Mouse (Mus musculus): ENCODE data around the gene Apof. TPM values are rescaled to one million over a fixed set of nuclear protein-coding genes. Genes with fewer than 3 reads are reported as not detected.
A peak's percentile ranks its signal among the peaks of the same experiment; 100 is the strongest.

Apof gene
- total RNA-seq, 2 experiments from 2014 or later, result 78.0 to 183 TPM

- no peak for DNase-seq
Measured at GRCm38 (mm10) chr10:128298702-128299171, 30.3 kb downstream of the Apof start, which contains the start of gene Il23a. Gene Il23a, minus strand, starts transcription at chr10:128298752.

DNA sequence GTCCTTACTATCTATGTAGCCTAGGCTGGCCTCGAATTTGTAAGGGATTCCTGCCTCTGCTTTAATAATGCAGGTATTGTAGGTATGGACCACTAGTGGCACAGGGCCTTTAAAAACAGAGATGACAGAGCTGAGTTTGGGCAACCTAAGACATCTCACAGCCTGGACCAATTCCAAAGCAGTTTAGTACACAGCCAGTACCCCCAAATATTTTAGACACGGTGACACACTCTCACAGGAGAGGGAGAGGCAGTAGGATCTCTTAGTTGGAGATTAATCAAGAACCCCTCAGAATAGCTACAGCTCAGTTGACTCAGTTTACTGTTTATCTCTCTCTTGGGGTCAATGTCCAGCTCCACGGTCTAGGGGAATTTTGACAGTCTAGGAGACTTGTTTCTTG lies 33.9 kb downstream of the Apof start:
- DNase-seq, result no peak

GRCm38 (mm10) chr10:128302785-128303125 lies 34.3 kb downstream of the Apof start:
- DNase-seq, result no peak

DNA sequence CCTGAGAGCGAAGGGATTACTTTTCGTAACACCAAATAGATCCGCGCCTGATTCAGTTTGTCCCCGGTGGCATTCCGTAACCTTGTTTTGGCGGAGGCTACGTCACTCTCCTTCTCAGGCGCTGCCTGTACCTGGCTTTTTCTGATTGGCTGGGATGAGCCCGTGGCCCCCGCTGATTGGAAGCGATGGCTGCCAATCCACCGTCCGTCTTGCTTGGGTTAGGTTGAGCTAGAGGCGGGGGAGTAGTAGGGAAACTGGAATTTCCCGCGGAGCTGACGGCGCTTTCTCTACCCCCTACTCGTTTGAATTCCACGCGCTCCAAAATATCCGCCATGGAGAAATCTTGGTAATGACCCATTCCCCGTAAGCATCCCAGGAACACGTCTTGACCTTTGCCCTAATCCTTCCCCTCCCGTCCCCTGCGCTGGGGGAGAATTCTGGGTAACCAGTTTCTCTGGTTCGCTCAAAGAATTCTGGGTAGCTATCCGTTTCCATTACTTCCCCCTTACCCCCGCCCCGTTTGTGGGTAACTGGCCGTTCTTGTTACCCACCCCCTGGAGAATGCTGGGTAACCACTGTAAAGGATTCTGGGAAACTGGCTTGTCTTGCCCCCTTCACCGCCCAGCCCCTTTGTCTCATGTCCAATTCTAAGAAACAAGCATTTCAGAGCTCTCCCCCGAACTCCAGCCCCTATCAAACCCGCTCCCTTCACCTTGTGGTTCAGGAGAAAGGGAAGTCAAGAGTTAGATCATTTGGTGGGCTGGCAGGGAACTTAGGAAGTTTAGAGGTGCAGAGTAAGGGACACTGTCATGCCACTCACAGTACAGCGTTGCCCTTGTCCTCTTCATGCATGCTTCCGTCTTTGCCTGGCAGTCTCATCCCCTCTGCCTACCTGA lies 34.9 kb downstream of the Apof start, which contains the start of gene Pan2:
Gene Pan2, plus strand, starts transcription at position 210 of the 896 bp plus-strand sequence.
- peak; percentile 99 for DNase-seq

DNA sequence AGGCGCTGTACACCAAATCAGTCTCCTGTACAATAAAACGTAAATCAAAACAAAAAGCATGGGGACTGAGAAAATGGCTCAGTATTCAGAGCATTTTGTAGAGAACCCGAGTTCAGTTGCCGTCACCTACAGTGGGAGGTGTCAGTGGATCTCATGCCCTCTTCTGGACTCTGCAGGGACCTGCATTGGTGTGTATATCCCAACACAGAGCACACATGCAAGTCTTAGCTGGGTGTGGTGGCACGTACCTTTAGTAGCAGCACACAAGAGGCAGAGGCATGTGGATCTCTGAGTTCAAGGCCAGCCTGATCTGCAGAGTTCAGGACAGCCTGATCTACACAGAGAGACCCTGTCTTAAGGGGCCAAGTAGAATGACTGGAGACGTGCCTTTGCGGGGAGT lies 41.2 kb downstream of the Apof start:
- DNase-seq, result peak; percentile 16

DNA sequence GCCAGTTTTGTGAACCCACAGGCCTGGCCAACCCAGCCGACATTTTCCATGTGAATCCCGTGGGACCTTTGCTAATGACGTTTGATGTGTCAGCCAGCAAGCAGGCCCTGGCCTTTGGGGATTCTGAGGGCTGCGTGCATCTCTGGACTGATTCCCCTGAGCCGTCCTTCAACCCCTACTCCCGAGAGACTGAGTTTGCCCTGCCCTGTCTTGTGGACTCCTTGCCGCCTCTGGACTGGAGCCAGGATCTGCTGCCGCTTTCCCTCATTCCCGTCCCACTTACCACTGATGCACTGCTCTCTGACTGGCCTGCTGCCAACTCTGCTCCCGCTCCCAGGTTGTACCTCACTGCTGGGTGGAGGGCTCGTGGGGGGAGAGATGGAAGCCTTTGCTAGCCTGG lies 41.7 kb downstream of the Apof start:
- peak; percentile 83 for DNase-seq

DNA sequence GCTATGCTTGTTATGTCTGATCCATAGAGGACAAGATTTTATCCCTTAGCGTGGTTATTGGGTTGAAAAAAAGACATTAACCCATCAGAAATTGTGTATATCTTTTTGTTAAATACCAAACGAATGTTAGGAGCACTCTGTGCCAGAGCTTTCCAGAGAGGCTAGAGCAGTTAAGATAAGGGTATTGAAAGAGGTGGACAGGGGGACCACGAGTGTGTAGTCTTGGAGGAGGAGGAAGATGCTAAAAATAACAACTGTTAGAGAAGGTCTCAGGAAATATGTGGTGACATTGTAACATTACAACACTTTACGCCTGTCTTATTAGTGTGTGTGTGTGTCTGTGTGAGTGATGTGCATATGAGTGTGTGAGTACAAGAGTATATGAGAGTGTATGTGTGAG lies 42.4 kb downstream of the Apof start:
- DNase-seq, result no peak

- no peak for DNase-seq
Measured at GRCm38 (mm10) chr10:128315578-128315977, 47.1 kb downstream of the Apof start.

Other genes starting within 250 kb of the Apof start
- 100 to 1,000 TPM; 694 to 716 TPM for gene Naca, start 233.1 kb upstream of the Apof start, total RNA-seq (2021)
- 100 to 1,000 TPM; 138 to 142 TPM for gene Ptges3, start 209.7 kb upstream of the Apof start, total RNA-seq (2021)
- 1,000 to 10,000 TPM; 4,995 to 5,524 TPM for gene Atp5b, start 185.4 kb upstream of the Apof start, total RNA-seq (2021)
- gene Baz2a, start 177.1 kb upstream of the Apof start, total RNA-seq (2021), result 10 to 100 TPM; 37.1 to 51.9 TPM
- 10 to 100 TPM; 65.3 to 74.8 TPM for gene Rbms2, start 88.4 kb upstream of the Apof start, total RNA-seq (2021)
- 10 to 100 TPM; 12.8 to 22.3 TPM for gene Gls2, start 74.2 kb upstream of the Apof start, total RNA-seq (2021)
- 10 to 100 TPM; 21.6 to 27.3 TPM for gene Spryd4, start 56.9 kb upstream of the Apof start, total RNA-seq (2021)
- not detected for gene Mip, start 42.8 kb upstream of the Apof start, total RNA-seq (2021)
- gene Timeless, start 36.6 kb upstream of the Apof start, total RNA-seq (2021), result 10 to 100 TPM; 16.4 to 21.9 TPM
- gene Apon, start 14.6 kb upstream of the Apof start, total RNA-seq (2021), result 10 to 100 TPM in 1 of 2 experiments, 1 to 10 TPM in 1; 7.4 to 17.5 TPM
- 10 to 100 TPM; 17.4 to 27.5 TPM for gene Stat2, start 1.9 kb downstream of the Apof start, total RNA-seq (2021)
- under 1 TPM in 1 of 2 experiments, not detected in 1; 0.27 TPM for gene Il23a, start 30.1 kb downstream of the Apof start, total RNA-seq (2021)
- gene Pan2, start 34.7 kb downstream of the Apof start, total RNA-seq (2021), result 10 to 100 TPM; 24.0 to 32.8 TPM
- gene Cnpy2, start 53.8 kb downstream of the Apof start, total RNA-seq (2021), result 100 to 1,000 TPM; 149 to 165 TPM
- 1,000 to 10,000 TPM; 1,048 to 1,207 TPM for gene Cs, start 69.1 kb downstream of the Apof start, total RNA-seq (2021)
- 100 to 1,000 TPM in 1 of 2 experiments, 10 to 100 TPM in 1; 99.9 to 128 TPM for gene Coq10a, start 100.3 kb downstream of the Apof start, total RNA-seq (2021)
- gene Ankrd52, start 108.4 kb downstream of the Apof start, total RNA-seq (2021), result 10 to 100 TPM; 53.3 to 57.8 TPM
- gene Slc39a5, start 132.6 kb downstream of the Apof start, total RNA-seq (2021), result 1 to 10 TPM; 2.3 to 5.9 TPM
- 10 to 100 TPM; 58.0 to 59.9 TPM for gene Nabp2, start 142.8 kb downstream of the Apof start, total RNA-seq (2021)
- 10 to 100 TPM; 37.4 TPM for gene Rnf41, start 143.0 kb downstream of the Apof start, total RNA-seq (2021)
- 100 to 1,000 TPM in 1 of 2 experiments, 10 to 100 TPM in 1; 94.1 to 123 TPM for gene Smarcc2, start 190.6 kb downstream of the Apof start, total RNA-seq (2021)
- 100 to 1,000 TPM; 739 to 765 TPM for gene Myl6, start 225.5 kb downstream of the Apof start, total RNA-seq (2021)
- gene Myl6b, start 230.0 kb downstream of the Apof start, total RNA-seq (2021), result 10 to 100 TPM; 10.9 to 17.3 TPM